Mouse (Mus musculus): ENCODE data around the gene Olfr1389. TPM values are rescaled to one million over a fixed set of nuclear protein-coding genes. Genes with fewer than 3 reads are reported as not detected.
"Not testable (repeated sequence)": the region's sequence is repeated elsewhere in the genome, so short reads cannot be mapped to it uniquely, and the experiment has no call there.

Gene Olfr1389
- total RNA-seq (2022), result not detected

DNA sequence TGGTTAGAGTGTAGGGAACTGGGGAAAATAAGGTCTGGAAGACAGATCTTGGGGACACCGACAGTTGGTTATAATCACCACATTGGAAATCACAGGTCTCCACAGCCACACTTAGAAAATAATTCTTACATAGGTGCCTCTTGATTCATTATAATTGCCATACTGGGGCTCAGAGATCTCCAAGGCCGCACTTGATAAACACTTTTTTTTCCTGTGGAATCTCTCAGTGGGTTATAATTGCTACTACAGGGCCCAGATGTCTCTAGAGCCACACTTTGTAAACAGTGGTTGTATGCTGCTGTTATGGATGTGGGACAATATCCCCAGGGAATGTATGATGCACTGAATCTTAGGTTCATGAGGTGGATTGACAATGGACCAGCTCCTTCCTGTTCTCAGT, at the start of gene Olfr1389:
Gene Olfr1389 (plus strand): TSS at position 301 of the 400 bp plus-strand sequence.
- no peak for DNase-seq (ENCODE audit: low spot score in 2 of 2)

DNA sequence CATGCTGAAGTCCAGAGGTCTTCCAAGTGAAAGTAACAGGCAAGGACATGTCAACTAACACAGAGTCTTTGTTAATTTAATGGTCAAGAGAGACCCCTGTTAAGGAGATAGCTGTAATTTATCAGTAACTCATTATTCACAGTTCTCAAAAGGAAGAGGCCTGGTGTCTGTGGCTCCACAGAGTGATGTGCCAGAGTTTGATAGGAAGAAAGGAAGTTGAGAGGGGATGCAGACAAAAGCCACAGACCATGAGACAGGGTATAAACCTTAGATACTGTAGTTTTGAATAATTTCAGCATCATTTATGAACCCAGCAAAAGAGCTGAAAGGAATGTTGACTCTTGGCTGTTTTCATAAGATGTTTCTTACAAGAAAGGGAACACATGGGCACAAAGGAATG, 39.7 kb upstream of the Olfr1389 start:
- DNase-seq (ENCODE audit: low spot score in 2 of 2), result no peak

DNA sequence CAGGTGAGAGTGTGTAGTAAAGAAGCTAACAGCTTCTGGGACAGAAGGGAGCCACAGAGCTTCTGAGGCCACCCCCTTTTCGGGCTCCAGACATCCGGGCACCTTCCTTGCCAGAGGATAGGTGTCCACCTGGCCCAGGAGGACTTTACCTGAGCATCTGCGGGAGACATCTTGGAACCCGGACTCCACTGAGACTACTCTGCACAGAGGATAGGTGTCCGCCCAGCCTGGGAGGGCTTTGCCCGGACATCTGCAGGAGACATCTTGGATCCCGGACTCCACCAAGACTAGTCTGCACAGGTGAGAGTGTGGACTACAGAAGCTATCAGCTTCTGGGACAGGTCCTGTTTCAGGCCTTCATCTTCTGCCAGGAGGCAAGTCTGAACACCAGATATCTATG, 36.7 kb upstream of the Olfr1389 start:
- not testable (repeated sequence) for DNase-seq (ENCODE audit: low spot score in 2 of 2)

DNA sequence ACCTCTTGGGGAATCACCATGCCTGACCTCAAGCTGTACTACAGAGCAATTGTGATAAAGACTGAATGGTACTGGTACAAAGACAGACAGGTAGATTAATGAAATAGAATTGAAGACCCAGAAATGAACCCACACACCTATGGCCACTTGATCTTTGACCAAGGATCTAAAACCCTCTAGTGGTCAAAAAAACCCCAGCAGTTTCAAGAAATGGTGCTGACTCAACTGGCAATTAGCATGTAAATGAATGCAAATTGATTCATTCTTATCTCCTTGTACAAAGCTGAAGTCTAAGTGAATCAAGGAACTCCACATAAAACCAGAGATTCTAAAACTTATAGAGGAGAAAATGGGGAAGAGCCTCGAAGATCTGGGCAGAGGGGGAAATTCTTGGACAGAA, 30.2 kb upstream of the Olfr1389 start:
- DNase-seq (ENCODE audit: low spot score in 2 of 2), result not testable (repeated sequence)

DNA sequence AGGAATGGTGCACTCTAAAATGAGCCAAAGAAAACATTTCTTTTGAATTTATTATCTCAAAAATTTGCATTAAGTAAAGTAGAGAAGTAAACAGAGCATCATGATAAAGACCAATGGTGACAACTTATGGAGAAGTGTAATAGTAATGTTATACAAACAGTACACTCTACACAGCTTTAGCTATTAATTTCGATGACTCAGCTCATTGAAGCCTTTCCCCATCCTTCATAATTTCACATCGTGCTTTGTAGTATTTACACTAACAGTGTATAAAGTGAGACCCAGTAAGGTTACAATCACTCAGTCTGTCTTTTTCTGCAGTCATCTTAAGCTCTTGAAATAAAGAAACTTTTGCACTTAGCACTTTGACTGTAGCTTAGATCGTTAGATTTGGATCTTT, 16.1 kb upstream of the Olfr1389 start:
- no peak for DNase-seq (ENCODE audit: low spot score in 2 of 2)

DNA sequence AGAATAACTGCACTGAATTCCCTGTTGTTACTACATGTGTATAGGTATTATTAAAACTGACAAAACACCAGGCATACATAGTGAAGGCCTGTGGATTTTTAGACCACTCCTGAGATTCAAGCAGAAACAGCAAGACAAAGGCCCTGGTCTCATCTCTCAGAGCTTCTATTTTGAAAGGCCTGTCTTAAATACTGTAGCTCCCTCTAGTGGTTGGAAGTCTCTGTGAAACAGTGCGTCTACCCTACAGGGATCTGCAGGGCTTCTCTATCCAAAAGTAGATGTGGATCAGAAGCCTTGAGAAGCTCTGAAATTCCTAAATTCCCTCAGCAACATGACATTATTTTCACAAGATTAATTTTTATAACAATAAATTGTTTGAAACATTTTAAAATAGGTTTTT, 12.3 kb upstream of the Olfr1389 start:
- DNase-seq (ENCODE audit: low spot score in 2 of 2), result no peak

DNA sequence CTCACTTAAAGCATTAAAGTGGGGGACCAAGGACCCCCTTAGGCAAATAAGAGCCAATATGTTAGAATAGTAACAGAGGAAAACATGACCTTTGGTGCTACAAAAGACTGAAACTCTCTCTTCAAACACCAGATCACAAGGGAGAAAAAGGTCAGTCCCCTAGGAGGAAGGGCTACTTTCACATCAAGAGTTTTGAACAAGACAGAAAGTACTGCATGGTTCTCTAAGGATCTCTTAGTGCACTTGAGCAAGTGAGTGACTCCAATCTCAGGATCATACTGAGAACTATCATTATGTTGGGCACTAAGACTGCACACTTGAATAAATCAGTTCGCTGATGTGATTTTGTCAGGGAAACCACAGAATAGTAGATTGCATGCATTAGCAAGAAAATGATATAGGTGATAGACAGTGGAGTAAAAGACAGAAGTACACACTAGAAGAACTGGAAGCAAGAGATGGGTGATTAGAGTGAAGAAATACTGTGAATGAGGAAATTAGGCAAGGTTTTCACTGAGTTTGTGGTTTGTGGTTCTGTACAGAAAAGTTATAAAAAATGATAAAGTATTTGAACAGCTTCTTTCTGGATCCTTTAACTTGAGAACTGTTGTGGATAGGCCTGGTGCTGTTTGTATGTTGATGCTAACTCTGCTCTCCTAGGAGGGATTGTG, 2.5 kb downstream of the Olfr1389 start:
- no peak for DNase-seq (ENCODE audit: low spot score in 2 of 2)

DNA sequence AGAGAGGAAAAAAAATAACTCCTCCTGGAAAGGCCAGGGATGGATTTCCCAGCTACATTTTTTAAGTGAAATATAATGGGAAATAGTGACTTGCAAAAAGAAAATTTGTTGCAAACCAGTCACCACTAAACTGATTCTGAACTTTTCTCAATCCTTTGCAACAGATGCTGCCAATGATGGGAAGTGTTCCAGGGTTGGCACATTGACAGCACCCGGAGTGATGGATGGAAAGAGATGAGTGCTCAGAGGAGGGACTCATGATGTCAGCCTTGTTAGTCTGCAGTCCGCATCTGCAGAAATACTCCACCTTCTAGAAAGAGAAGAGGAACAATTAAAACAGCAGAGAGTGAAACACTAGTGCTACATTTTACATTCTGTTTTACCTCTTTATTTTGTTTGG, 6.8 kb downstream of the Olfr1389 start:
- peak; percentile 9 to 29 for DNase-seq (ENCODE audit: low spot score in 2 of 2)

DNA sequence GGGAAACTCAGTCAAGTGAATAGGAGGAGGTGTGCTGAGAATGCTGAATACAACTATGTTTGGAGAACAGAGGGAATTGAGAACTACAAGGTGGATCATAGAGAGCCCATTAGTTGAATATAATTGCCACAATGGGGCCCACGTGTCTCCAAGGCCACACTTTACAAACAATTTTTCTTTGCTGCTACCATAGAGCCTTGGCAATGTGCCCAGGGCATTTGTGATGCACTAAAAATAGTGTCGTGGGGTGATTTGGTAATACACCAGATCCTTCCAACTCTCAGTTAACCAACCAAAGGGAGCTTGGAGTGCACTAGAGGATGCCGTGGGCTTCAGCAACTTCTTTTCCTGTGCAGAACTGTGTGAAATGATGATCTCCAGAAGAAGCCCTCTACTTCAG, 13.5 kb downstream of the Olfr1389 start, which contains the start of gene Olfr1388:
Gene Olfr1388 (plus strand): TSS at position 214 of the 400 bp plus-strand sequence.
- peak in 1 of 2 experiments; percentile 6 for DNase-seq (ENCODE audit: low spot score in 2 of 2)

DNA sequence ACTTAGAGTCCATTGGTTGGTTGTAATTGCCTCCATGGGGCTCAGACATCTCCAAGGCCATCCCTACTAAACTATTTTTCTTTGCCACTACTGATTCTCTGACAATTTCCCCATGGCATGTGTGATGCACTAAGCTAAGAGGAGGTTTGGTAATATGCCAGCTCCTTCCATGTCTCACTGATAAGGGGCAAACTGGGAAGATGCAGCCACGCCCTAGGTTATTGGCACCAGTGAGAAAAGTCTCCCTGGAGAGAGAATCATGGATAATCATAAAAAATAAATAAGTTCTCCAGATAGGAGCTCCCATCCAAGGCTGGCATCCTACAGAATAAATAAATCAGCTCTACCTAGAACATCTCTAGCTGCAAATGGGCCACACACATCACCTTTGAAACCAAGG, 32.2 kb downstream of the Olfr1389 start, which contains the start of gene Olfr1387:
Gene Olfr1387 (plus strand): TSS at position 301 of the 400 bp plus-strand sequence.
- no peak for DNase-seq (ENCODE audit: low spot score in 2 of 2)

DNA sequence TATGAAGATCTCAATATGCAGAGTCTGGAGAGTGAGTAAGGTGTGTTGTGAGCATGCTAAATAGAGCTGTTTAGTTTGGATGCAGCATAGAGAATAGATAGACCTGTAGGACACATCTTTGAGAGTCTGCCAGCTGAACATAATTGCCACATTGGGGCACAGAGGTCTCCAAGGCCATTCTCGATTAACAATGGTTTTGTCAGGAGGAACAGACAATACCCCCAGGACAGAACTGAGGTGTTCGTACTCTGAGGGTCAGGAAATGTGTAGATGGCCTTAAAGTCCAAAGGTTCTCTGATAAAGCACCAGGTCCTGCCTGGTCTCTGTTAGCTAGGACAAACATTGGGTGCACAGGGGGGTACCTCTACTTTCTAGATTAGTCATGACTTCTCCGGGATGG, 41.9 kb downstream of the Olfr1389 start, which contains the start of gene Olfr1386:
Gene Olfr1386 (plus strand): TSS at position 301 of the 400 bp plus-strand sequence.
- not testable (repeated sequence) for DNase-seq (ENCODE audit: low spot score in 2 of 2)

Other genes with a start within 250 kb of the Olfr1389 start
- gene Btnl9, start 235.9 kb upstream of the Olfr1389 start, total RNA-seq (2022), result not detected
- gene Zfp62, start 219.8 kb upstream of the Olfr1389 start, total RNA-seq (2022), result 10 to 100 TPM; 42.5 to 60.7 (median 52.8) TPM
- 10 to 100 TPM; 56.4 to 63.2 (median 59.5) TPM for gene Mgat1, start 178.9 kb upstream of the Olfr1389 start, total RNA-seq (2022)
- gene Olfr1393, start 144.8 kb upstream of the Olfr1389 start, total RNA-seq (2022), result not detected
- gene Olfr1392, start 137.8 kb upstream of the Olfr1389 start, total RNA-seq (2022), result not detected
- gene Olfr10, start 118.3 kb upstream of the Olfr1389 start, total RNA-seq (2022), result not detected
- not detected for gene Olfr1391, start 100.3 kb upstream of the Olfr1389 start, total RNA-seq (2022)
- not detected for gene Olfr1390, start 87.9 kb upstream of the Olfr1389 start, total RNA-seq (2022)
- gene Olfr1388, start 13.6 kb downstream of the Olfr1389 start, total RNA-seq (2022), result under 1 TPM; 0.25 to 0.41 (median 0.31) TPM
- not detected for gene Olfr1387, start 32.3 kb downstream of the Olfr1389 start, total RNA-seq (2022)
- gene Olfr1386, start 42.0 kb downstream of the Olfr1389 start, total RNA-seq (2022), result not detected
- under 1 TPM in 2 of 4 experiments, not detected in 2; 0.11 to 0.18 TPM for gene Olfr1385, start 66.0 kb downstream of the Olfr1389 start, total RNA-seq (2022)
- gene Olfr1384, start 83.7 kb downstream of the Olfr1389 start, total RNA-seq (2022), result not detected
- 1 to 10 TPM in 1 of 4 experiments, under 1 TPM in 1, not detected in 2; 0.56 to 1.2 TPM for gene Olfr1383, start 96.6 kb downstream of the Olfr1389 start, total RNA-seq (2022)
- not detected for gene Olfr1382, start 105.2 kb downstream of the Olfr1389 start, total RNA-seq (2022)
- gene Olfr1381, start 120.4 kb downstream of the Olfr1389 start, total RNA-seq (2022), result not detected
- gene Olfr1380, start 133.8 kb downstream of the Olfr1389 start, total RNA-seq (2022), result not detected
- 1 to 10 TPM; 1.9 to 2.8 (median 2.3) TPM for gene Flt4, start 186.2 kb downstream of the Olfr1389 start, total RNA-seq (2022)
- not detected for gene Scgb3a1, start 240.5 kb downstream of the Olfr1389 start, total RNA-seq (2022)

All from layer of hippocampus, adult 8-10 months (tissue).